Mouse (Mus musculus): Measurements from ENCODE around the gene Snapin.

Gene Snapin

GRCm38 (mm10) chr3:90505216-90505615, 14.4 kb upstream of the Snapin start:
- no peak for DNase-seq (ENCODE audit: low spot score in 2 of 2)

GRCm38 (mm10) chr3:90503444-90503843, 12.6 kb upstream of the Snapin start:
- DNase-seq (ENCODE audit: low spot score in 2 of 2): no peak

GRCm38 (mm10) chr3:90497597-90497996, 6.8 kb upstream of the Snapin start:
- DNase-seq (ENCODE audit: low spot score in 2 of 2): no peak

GRCm38 (mm10) chr3:90495850-90496525, 5.2 kb upstream of the Snapin start:
- DNase-seq (ENCODE audit: low spot score in 2 of 2): no peak

- no peak for DNase-seq (ENCODE audit: low spot score in 2 of 2)
Measured at GRCm38 (mm10) chr3:90493831-90494540, 3.2 kb upstream of the Snapin start.

GRCm38 (mm10) chr3:90491350-90491749, 517 bp upstream of the Snapin start:
- DNase-seq (ENCODE audit: low spot score in 2 of 2): peak in 1 of 2 experiments; percentile 40

GRCm38 (mm10) chr3:90488576-90488975, 2.3 kb downstream of the Snapin start:
- DNase-seq (ENCODE audit: low spot score in 2 of 2): no peak

- DNase-seq (ENCODE audit: low spot score in 2 of 2): no peak
Measured at GRCm38 (mm10) chr3:90486998-90487397, 3.8 kb downstream of the Snapin start.

GRCm38 (mm10) chr3:90475831-90476611, 14.8 kb downstream of the Snapin start, which contains the start of gene Ilf2:
TSS of gene Ilf2 (plus strand) at chr3:90476126.
- DNase-seq (ENCODE audit: low spot score in 2 of 2): peak; percentile 86 to 91

- DNase-seq (ENCODE audit: low spot score in 2 of 2): no peak
Measured at GRCm38 (mm10) chr3:90475151-90475830, 15.5 kb downstream of the Snapin start.

GRCm38 (mm10) chr3:90472213-90472612, 18.6 kb downstream of the Snapin start:
- DNase-seq (ENCODE audit: low spot score in 2 of 2): peak in 1 of 2 experiments; percentile 61

GRCm38 (mm10) chr3:90467618-90468300, 23.1 kb downstream of the Snapin start:
- no peak for DNase-seq (ENCODE audit: low spot score in 2 of 2)

GRCm38 (mm10) chr3:90466311-90466766, 24.5 kb downstream of the Snapin start:
- DNase-seq (ENCODE audit: low spot score in 2 of 2): no peak

- DNase-seq (ENCODE audit: low spot score in 2 of 2): no peak
Measured at GRCm38 (mm10) chr3:90465686-90466310, 25.0 kb downstream of the Snapin start, which contains the start of gene Npr1. TSS of gene Npr1 (minus strand) at chr3:90465866.

- no peak for DNase-seq (ENCODE audit: low spot score in 2 of 2)
Measured at GRCm38 (mm10) chr3:90465081-90465685, 25.6 kb downstream of the Snapin start.

- DNase-seq (ENCODE audit: low spot score in 2 of 2): no peak
Measured at GRCm38 (mm10) chr3:90464552-90465080, 26.2 kb downstream of the Snapin start.

- no peak for DNase-seq (ENCODE audit: low spot score in 2 of 2)
Measured at GRCm38 (mm10) chr3:90462579-90462978, 28.3 kb downstream of the Snapin start.

- DNase-seq (ENCODE audit: low spot score in 2 of 2): no peak
Measured at GRCm38 (mm10) chr3:90461935-90462334, 28.9 kb downstream of the Snapin start.

- DNase-seq (ENCODE audit: low spot score in 2 of 2): no peak
Measured at GRCm38 (mm10) chr3:90460315-90460714, 30.5 kb downstream of the Snapin start.

GRCm38 (mm10) chr3:90459727-90460126, 31.1 kb downstream of the Snapin start:
- no peak for DNase-seq (ENCODE audit: low spot score in 2 of 2)
